Mouse (Mus musculus) adrenal gland, adult (tissue): Measurements from ENCODE around the gene Gnb3.

Experiments
- DNase-seq, 2 experiments: peaks; one replicate each; pipeline ENCODE4 v3.0.0; 2022 to 2023; ENCODE audit warnings: low spot score in 1 of 2; ENCODE audit not compliant: inconsistent age in 2 of 2

Gnb3 gene

GRCm38 (mm10) chr6:124857840-124858530, 17.9 kb upstream of the Gnb3 start:
- DNase-seq = no peak

GRCm38 (mm10) chr6:124856916-124857839, 17.1 kb upstream of the Gnb3 start, which contains the start of gene P3h3:
Gene P3h3 (minus strand): TSS chr6:124857752.
- peak; percentile 83 to 92 for DNase-seq

GRCm38 (mm10) chr6:124856321-124856720, 16.2 kb upstream of the Gnb3 start:
- DNase-seq = peak in 1 of 2 experiments; percentile 39

- DNase-seq = no peak
Measured at GRCm38 (mm10) chr6:124854647-124855046, 14.6 kb upstream of the Gnb3 start.

GRCm38 (mm10) chr6:124850535-124850934, 10.5 kb upstream of the Gnb3 start:
- no peak for DNase-seq

- peak; percentile 87 to 97 for DNase-seq
Measured at GRCm38 (mm10) chr6:124847305-124847704, 7.2 kb upstream of the Gnb3 start.

- peak in 1 of 2 experiments; percentile 38 for DNase-seq
Measured at GRCm38 (mm10) chr6:124839805-124840204, 270 bp downstream of the Gnb3 start.

- peak in 1 of 2 experiments; percentile 23 for DNase-seq
Measured at GRCm38 (mm10) chr6:124836411-124836810, 3.7 kb downstream of the Gnb3 start.

GRCm38 (mm10) chr6:124835531-124835930, 4.5 kb downstream of the Gnb3 start:
- DNase-seq = peak in 1 of 2 experiments; percentile 25

- peak in 1 of 2 experiments; percentile 67 for DNase-seq
Measured at GRCm38 (mm10) chr6:124834512-124835081, 5.5 kb downstream of the Gnb3 start.

- no peak for DNase-seq
Measured at GRCm38 (mm10) chr6:124831649-124832048, 8.4 kb downstream of the Gnb3 start.

- peak in 1 of 2 experiments; percentile 42 for DNase-seq
Measured at GRCm38 (mm10) chr6:124831199-124831598, 8.9 kb downstream of the Gnb3 start.

GRCm38 (mm10) chr6:124829799-124830700, 10.0 kb downstream of the Gnb3 start:
- peak; percentile 94 to 98 for DNase-seq

GRCm38 (mm10) chr6:124828868-124829798, 10.9 kb downstream of the Gnb3 start, which contains the start of the genes Usp5 and Cdca3:
Gene Usp5 (minus strand): TSS chr6:124829484.
Gene Cdca3 (plus strand): TSS chr6:124829547.
- DNase-seq = peak; percentile 99 to 100

GRCm38 (mm10) chr6:124828101-124828592, 11.9 kb downstream of the Gnb3 start:
- peak; percentile 73 to 85 for DNase-seq

GRCm38 (mm10) chr6:124822049-124822448, 18.0 kb downstream of the Gnb3 start:
- no peak for DNase-seq

GRCm38 (mm10) chr6:124820891-124821290, 19.2 kb downstream of the Gnb3 start:
- DNase-seq = peak in 1 of 2 experiments; percentile 16

- peak; percentile 6 to 30 for DNase-seq
Measured at GRCm38 (mm10) chr6:124817971-124818370, 22.1 kb downstream of the Gnb3 start.

GRCm38 (mm10) chr6:124817563-124817962, 22.5 kb downstream of the Gnb3 start:
- DNase-seq = no peak
